Mouse (Mus musculus): ENCODE measurements around the gene Trim30a. TPM values are rescaled to one million over a fixed set of nuclear protein-coding genes. Genes with fewer than 3 reads are reported as not detected.

Gene Trim30a
- polyA plus RNA-seq, 1 experiment from 2014 or later = 1.2 TPM

- peak; percentile 40; the same call in 1 of the 2 replicates for ATAC-seq (ENCODE audit: low FRiP score, low TSS enrichment)
- no peak overlapping the region for H3K4me2 ChIP-seq (replicated peaks; ENCODE audit: low read depth)
- no peaks in the 10 kb centered on the region for H3K4me1 ChIP-seq (replicated peaks; ENCODE audit: control insufficient read depth, insufficient read depth)
- TF ChIP-seq CTCF (IDR thresholded peaks at IDR 0.05; ENCODE audit: low read depth) (peak; percentile 57), EP300 (optimal IDR thresholded peaks at IDR 0.05) (no peak)
- 47% methylated on average over 2 of the region's 2 CpGs for WGBS
- H3K9me3 ChIP-seq (ENCODE audit: control insufficient read depth, low read length) = no peaks in the 10 kb centered on the region
- no peak overlapping the region for H3K9ac ChIP-seq (ENCODE audit: low read length)
- DNase-seq (ENCODE audit: low spot score) = no peak
- no peak overlapping the region for H3K27ac ChIP-seq (replicated peaks)
- H3K4me3 ChIP-seq (ENCODE audit: low read depth, low read length) = no peak overlapping the region
- no peaks in the 10 kb centered on the region for H3K36me3 ChIP-seq (ENCODE audit: control insufficient read depth, insufficient read depth, low read length)
- H3K27me3 ChIP-seq (ENCODE audit: control insufficient read depth, insufficient read depth, low read length) = no peaks in the 10 kb centered on the region
Measured at GRCm38 (mm10) chr7:104445961-104446645, 18.9 kb downstream of the Trim30a start.

DNA sequence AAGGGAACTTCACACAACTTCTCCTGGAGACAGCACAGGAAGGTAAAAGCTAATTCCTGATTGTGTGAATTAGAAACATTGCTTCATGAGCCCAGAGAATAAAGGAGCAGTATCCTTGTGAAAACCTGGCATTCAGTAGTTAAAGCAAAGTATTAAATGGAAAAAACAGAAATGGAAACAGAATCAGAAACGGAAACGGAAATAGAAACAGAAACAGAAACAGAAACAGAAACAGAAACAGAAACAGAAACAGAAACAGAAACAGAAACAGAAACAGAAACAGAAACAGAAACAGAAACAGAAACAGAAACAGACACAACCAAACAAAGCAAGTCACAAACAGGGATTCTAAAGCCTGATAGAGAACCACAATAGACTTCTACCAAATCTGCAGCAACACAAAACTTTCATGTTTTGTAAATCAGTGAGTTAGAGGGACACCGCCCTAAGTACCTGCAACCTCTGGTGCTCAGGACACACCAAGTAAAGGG is 60.5 kb downstream of the Trim30a start:
- no peak overlapping the region for H3K4me2 ChIP-seq (replicated peaks; ENCODE audit: low read depth)
- no peak for ATAC-seq (ENCODE audit: low FRiP score, low TSS enrichment)
- WGBS = 90% methylated on average over 3 of the region's 3 CpGs

DNA sequence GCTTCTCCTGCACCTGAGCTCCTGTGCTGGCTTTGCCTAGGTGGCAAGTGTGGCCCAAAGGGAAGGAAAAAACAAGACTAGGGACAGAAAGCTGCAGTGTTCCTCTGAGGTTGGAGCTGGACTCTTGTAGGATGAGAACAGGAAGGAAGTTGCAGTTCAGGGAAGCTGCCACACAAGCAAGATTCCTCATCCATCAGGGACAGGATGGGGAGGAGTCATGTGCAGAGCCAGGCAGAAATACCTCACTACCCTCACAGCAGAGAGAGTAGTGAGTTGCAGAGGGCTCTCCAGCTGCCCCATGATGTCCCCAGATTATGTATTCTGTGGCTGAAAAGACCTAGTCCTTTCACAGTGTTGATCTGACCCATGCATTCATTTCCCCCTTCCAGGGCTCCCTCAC is 63.9 kb downstream of the Trim30a start:
- no peak overlapping the region for H3K27ac ChIP-seq (replicated peaks)
- no peak for ATAC-seq (ENCODE audit: low FRiP score, low TSS enrichment)
- H3K9me3 ChIP-seq (ENCODE audit: control insufficient read depth, low read length) = no peaks in the 10 kb centered on the region
- no peak overlapping the region for H3K4me2 ChIP-seq (replicated peaks; ENCODE audit: low read depth)
- no peak for DNase-seq (ENCODE audit: low spot score)
- no peak overlapping the region for H3K4me3 ChIP-seq (ENCODE audit: low read depth, low read length)
- H3K4me1 ChIP-seq (replicated peaks; ENCODE audit: control insufficient read depth, insufficient read depth) = no peaks in the 10 kb centered on the region
- H3K36me3 ChIP-seq (ENCODE audit: control insufficient read depth, insufficient read depth, low read length) = no peaks in the 10 kb centered on the region
- no peak overlapping the region for H3K9ac ChIP-seq (ENCODE audit: low read length)
- no peaks in the 10 kb centered on the region for H3K27me3 ChIP-seq (ENCODE audit: control insufficient read depth, insufficient read depth, low read length)
- TF ChIP-seq CTCF (IDR thresholded peaks at IDR 0.05; ENCODE audit: low read depth) (no peak), EP300 (optimal IDR thresholded peaks at IDR 0.05) (no peak)

More for the DNA sequence above, 60.5 kb downstream of the Trim30a start:
- TF ChIP-seq CTCF (IDR thresholded peaks at IDR 0.05; ENCODE audit: low read depth) (no peak), EP300 (optimal IDR thresholded peaks at IDR 0.05) (no peak)
- no peak for DNase-seq (ENCODE audit: low spot score)
- H3K9ac ChIP-seq (ENCODE audit: low read length) = no peak overlapping the region
- no peaks in the 10 kb centered on the region for H3K36me3 ChIP-seq (ENCODE audit: control insufficient read depth, insufficient read depth, low read length)
- H3K27me3 ChIP-seq (ENCODE audit: control insufficient read depth, insufficient read depth, low read length) = no peaks in the 10 kb centered on the region
- H3K27ac ChIP-seq (replicated peaks) = no peak overlapping the region
- H3K4me3 ChIP-seq (ENCODE audit: low read depth, low read length) = no peak overlapping the region
- H3K4me1 ChIP-seq (replicated peaks; ENCODE audit: control insufficient read depth, insufficient read depth) = no peaks in the 10 kb centered on the region
- H3K9me3 ChIP-seq (ENCODE audit: control insufficient read depth, low read length) = no peaks in the 10 kb centered on the region

DNA sequence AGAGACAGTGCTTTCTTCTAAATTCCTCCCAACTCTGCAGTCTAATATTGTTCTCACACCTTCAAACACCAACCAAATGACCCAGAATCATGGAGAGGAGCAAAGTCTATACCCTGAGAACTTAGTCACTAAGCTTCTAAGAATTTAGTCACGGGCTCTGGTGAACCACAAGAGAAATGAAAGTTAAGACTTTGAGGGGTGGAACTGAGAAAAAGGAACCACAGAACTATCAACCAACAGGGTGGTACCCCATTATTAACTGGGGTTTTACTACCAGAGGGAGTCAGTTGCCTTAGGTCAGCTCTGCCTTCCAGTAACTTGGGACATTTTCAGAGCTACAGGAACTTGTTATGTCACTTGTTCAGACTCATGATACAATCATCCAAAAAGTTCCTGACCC is 64.3 kb downstream of the Trim30a start, which contains the start of gene Trim30c:
Gene Trim30c, minus strand, starts transcription at position 140 of the 400 bp plus-strand sequence.
- Histone ChIP-seq H3K4me2 (replicated peaks; ENCODE audit: low read depth) (no peak within 1 kb of the TSS), H3K9me3 (ENCODE audit: control insufficient read depth, low read length) (no peaks in the 10 kb centered on the region), H3K9ac (ENCODE audit: low read length) (no peak within 1 kb of the TSS), H3K27me3 (ENCODE audit: control insufficient read depth, insufficient read depth, low read length) (no peaks in the 10 kb centered on the region), H3K4me3 (ENCODE audit: low read depth, low read length) (no peak within 1 kb of the TSS), H3K27ac (replicated peaks) (no peak within 1 kb of the TSS), H3K4me1 (replicated peaks; ENCODE audit: control insufficient read depth, insufficient read depth) (no peaks in the 10 kb centered on the region), H3K36me3 (ENCODE audit: control insufficient read depth, insufficient read depth, low read length) (no peaks in the 10 kb centered on the region)
- 75% methylated on average over 1 of the region's 1 CpGs for WGBS
- DNase-seq (ENCODE audit: low spot score) (no peak), ATAC-seq (ENCODE audit: low FRiP score, low TSS enrichment) (no peak)
- TF ChIP-seq EP300 (optimal IDR thresholded peaks at IDR 0.05) (no peak), CTCF (IDR thresholded peaks at IDR 0.05; ENCODE audit: low read depth) (no peak)

DNA sequence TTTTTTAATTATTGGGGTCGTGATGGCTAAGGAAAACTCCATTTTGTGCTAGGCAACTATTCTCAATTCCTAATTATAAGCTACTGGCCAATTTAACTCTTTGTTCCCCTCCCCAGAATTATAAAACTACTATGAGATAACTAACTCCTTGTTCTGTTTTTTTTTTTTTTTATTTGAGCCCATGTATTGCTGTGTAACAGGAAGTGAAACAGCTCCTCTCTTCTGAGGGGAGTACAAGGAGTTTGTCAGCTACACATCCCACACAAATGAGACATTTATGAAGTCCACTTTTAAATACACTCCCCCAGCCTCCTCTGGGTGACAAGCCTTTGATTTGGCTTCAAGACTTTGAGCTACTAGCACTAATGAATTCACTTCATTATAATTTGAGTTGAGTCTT is 66.5 kb downstream of the Trim30a start:
- Histone ChIP-seq H3K36me3 (ENCODE audit: control insufficient read depth, insufficient read depth, low read length) (no peaks in the 10 kb centered on the region), H3K9me3 (ENCODE audit: control insufficient read depth, low read length) (no peaks in the 10 kb centered on the region), H3K4me2 (replicated peaks; ENCODE audit: low read depth) (no peak overlapping the region), H3K4me3 (ENCODE audit: low read depth, low read length) (no peak overlapping the region), H3K27ac (replicated peaks) (no peak overlapping the region), H3K4me1 (replicated peaks; ENCODE audit: control insufficient read depth, insufficient read depth) (no peaks in the 10 kb centered on the region), H3K27me3 (ENCODE audit: control insufficient read depth, insufficient read depth, low read length) (no peaks in the 10 kb centered on the region), H3K9ac (ENCODE audit: low read length) (no peak overlapping the region)
- TF ChIP-seq CTCF (IDR thresholded peaks at IDR 0.05; ENCODE audit: low read depth) (no peak), EP300 (optimal IDR thresholded peaks at IDR 0.05) (no peak)
- DNase-seq (ENCODE audit: low spot score) = no peak
- WGBS = 76% methylated on average over 1 of the region's 1 CpGs
- no peak for ATAC-seq (ENCODE audit: low FRiP score, low TSS enrichment)

DNA sequence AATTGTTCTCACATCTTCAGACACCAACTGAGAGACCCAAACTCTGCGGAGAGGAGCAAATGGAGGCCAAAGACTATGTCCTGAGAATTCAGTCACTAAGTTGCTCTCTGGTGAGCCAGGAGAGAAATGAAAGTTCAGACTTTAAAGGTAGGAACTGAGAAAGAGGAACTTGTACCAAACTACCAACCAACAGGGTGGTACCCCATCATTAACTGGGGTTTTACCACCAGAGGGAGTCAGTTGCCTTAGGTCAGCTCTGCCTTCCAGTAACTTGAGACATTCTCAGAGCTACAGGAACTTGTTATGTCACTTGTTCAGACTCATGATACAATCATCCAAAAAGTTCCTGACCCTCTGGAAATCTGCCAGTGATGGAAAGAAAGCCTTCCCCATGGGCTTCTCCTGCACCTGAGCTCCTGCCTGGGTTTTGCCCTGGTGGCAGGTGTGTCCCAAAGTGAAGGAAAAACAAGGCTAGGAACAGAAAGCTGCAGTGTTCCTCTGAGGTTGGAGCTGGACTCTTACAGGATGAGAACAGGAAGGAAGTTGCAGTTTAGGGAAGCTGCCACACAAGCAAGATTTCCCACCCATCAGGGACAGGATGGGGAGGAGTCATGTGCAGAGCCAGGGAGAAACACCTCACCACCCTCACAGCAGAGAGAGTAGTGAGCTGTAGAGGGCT is 95.1 kb downstream of the Trim30a start, which contains the start of gene Trim30b:
Gene Trim30b, minus strand, starts transcription at position 149 of the 679 bp plus-strand sequence.
- H3K4me3 ChIP-seq (ENCODE audit: low read depth, low read length) = no peak within 1 kb of the TSS
- TF ChIP-seq CTCF (IDR thresholded peaks at IDR 0.05; ENCODE audit: low read depth) = peak; percentile 42
- no peak for TF ChIP-seq EP300 (optimal IDR thresholded peaks at IDR 0.05)
- WGBS = 66% methylated on average over 1 of the region's 1 CpGs
- H3K9ac ChIP-seq (ENCODE audit: low read length) = no peak within 1 kb of the TSS
- H3K9me3 ChIP-seq (ENCODE audit: control insufficient read depth, low read length) = no peaks in the 10 kb centered on the region
- no peak within 1 kb of the TSS for H3K4me2 ChIP-seq (replicated peaks; ENCODE audit: low read depth)
- H3K4me1 ChIP-seq (replicated peaks; ENCODE audit: control insufficient read depth, insufficient read depth) = no peaks in the 10 kb centered on the region
- ATAC-seq (ENCODE audit: low FRiP score, low TSS enrichment) (no peak), DNase-seq (ENCODE audit: low spot score) (no peak)
- no peaks in the 10 kb centered on the region for H3K27me3 ChIP-seq (ENCODE audit: control insufficient read depth, insufficient read depth, low read length)
- H3K36me3 ChIP-seq (ENCODE audit: control insufficient read depth, insufficient read depth, low read length) = no peaks in the 10 kb centered on the region
- no peak within 1 kb of the TSS for H3K27ac ChIP-seq (replicated peaks)

Measured in stomach, postnatal 0 days (tissue).